ENCODE assay signal across 18 mouse cellular contexts in genomic region chr11:71422291-71422840, GRCm38 (mm10).
DNase-seq lines count a peak whose midpoint lies in the region; TF ChIP-seq lines count a peak whose summit lies in the region.
"Had no signal": no experiment of that assay in that cellular context is flagged by ENCODE, and none has a peak within 500 bp of the region (broad histone marks: within the 10 kb centered on the region; RNA-seq: fewer than 3 reads in every experiment).

No protein-coding gene starts in this region.

- no peak overlapping the region for H3K4me3 ChIP-seq in layer of hippocampus, adult 2 months
- H3K4me3 ChIP-seq in left cerebral cortex, adult 2 months = no peak overlapping the region
- H3K4me3 ChIP-seq: embryonic facial prominence, embryonic 13.5 days; forebrain, embryonic 12.5 days; gastrocnemius, adult 2 months; heart, embryonic 13.5 days had no signal

- no peak for TF ChIP-seq CTCF in layer of hippocampus, adult 2 months (conservative IDR thresholded peaks at IDR 0.05)
- TF ChIP-seq CTCF in left cerebral cortex, adult 2 months (IDR thresholded peaks at IDR 0.05) = no peak

- no peak for DNase-seq in layer of hippocampus, adult 2 months (ENCODE audit: low spot score in 2 of 2)
- no peak for DNase-seq in layer of hippocampus, postnatal 14 days (ENCODE audit: low spot score in 2 of 2)
- no peak for DNase-seq in left cerebral cortex, adult 2 months (ENCODE audit: extremely low spot score in 1 of 2, low spot score in 2 of 2)
- DNase-seq in left cerebral cortex, postnatal 36 days (ENCODE audit: low spot score in 2 of 2) = no peak
- peak; percentile 75 for DNase-seq in Muller cell, postnatal 12 days (ENCODE audit: inconsistent ontology term)
- peak; percentile 87 for DNase-seq in brain, adult 2 months (ENCODE audit: low read depth, low spot score)
- no peak for DNase-seq in right cerebral cortex, postnatal 25 days
- DNase-seq: adrenal gland, postnatal 10 days; cerebellum, adult 11-12 months; cerebellum, adult 9-10 months; cerebellum, postnatal 25 days; gastrocnemius, adult 2 months; gastrocnemius, postnatal 25 days; heart, postnatal 36 days had no signal

- intact Hi-C loops in left cerebral cortex, adult 2 months (cut with DNase I) = no loop called here
- intact Hi-C loops in left cerebral cortex, postnatal 36 days (cut with DNase I) = no loop called here

- peak overlapping the region; percentile 71 for H3K27ac ChIP-seq in layer of hippocampus, adult 2 months
- H3K27ac ChIP-seq in left cerebral cortex, adult 2 months = peak overlapping the region; percentile 50
- H3K27ac ChIP-seq: embryonic facial prominence, embryonic 13.5 days; forebrain, embryonic 12.5 days; gastrocnemius, adult 2 months; heart, embryonic 13.5 days; hindbrain, postnatal 0 days had no signal

Comparison
In these comparisons a context has a peak if more than half of its experiments do, and no peak if none do; other contexts are left out.
1. DNase-seq: peak in Muller cell, postnatal 12 days (single experiment) and brain, adult 2 months (single experiment); none in layer of hippocampus, adult 2 months (0 of 2), layer of hippocampus, postnatal 14 days (0 of 2), left cerebral cortex, adult 2 months (0 of 2), left cerebral cortex, postnatal 36 days (0 of 2) and right cerebral cortex, postnatal 25 days (single experiment).